Mouse (Mus musculus): ENCODE results near the gene Tmem169.

DNA sequence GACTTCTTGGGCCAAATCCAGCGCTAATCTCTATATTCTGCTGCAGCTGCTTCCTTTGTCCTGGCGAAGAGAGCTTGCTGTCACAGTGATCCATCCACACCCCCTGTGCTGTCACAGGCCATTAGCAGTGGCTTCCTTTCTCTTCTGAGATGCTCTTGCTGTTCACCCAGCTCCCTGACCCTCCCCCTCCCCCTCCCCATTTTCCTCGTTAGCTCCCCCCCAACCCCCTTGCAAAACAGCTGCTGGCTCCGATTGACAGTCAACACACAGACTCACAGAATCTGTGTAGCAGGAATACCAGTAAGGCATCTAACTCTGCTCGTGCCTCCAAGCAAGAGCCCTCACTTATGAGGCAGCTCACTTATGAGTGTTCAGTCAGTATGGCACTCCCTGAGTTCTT is 2.7 kb downstream of the Tmem169 start:
- TF ChIP-seq E2F4 (IDR thresholded peaks at IDR 0.05; ENCODE audit: insufficient read depth) (no peak), MAX (IDR thresholded peaks at IDR 0.05; ENCODE audit: low read depth) (no peak), POLR2AphosphoS2 (IDR thresholded peaks at IDR 0.05; ENCODE audit: insufficient read length, low read depth) (no peak), POLR2A (IDR thresholded peaks at IDR 0.05; ENCODE audit: insufficient read length, low read depth) (no peak), USF1 (IDR thresholded peaks at IDR 0.05; ENCODE audit: low read depth) (no peak), CEBPB (IDR thresholded peaks at IDR 0.05; ENCODE audit: insufficient read depth, poor library complexity, severe bottlenecking) (no peak), TCF12 (IDR thresholded peaks at IDR 0.05; ENCODE audit: insufficient read depth, poor library complexity, severe bottlenecking) (no peak), TCF3 (IDR thresholded peaks at IDR 0.05; ENCODE audit: insufficient read length, low read depth) (no peak), SRF (IDR thresholded peaks at IDR 0.05; ENCODE audit: control insufficient read depth, insufficient read length, low read depth) (no peak)

Data from myocyte (in vitro differentiated cells).